Mouse (Mus musculus): Measurements from ENCODE around the gene Pa2g4. TPM values are rescaled to one million over a fixed set of nuclear protein-coding genes. Genes with fewer than 3 reads are reported as not detected.
"Not testable (repeated sequence)": the region's sequence is repeated elsewhere in the genome, so short reads cannot be mapped to it uniquely, and the experiment has no call there.

The Pa2g4 gene
- polyA plus RNA-seq, 1 experiment from 2014 or later: 267 TPM

- Histone ChIP-seq H3K27me3 (ENCODE audit: low read depth, poor library complexity, severe bottlenecking) (no peaks in the 10 kb centered on the region), H3K4me1 (peaks cover 22% of the 10 kb centered on the region), H3K4me3 (peak overlapping the region; percentile 84; the same call in 1 of the 2 replicates), H3K27ac (no peak overlapping the region), H3K9me3 (replicated peaks) (no peaks in the 10 kb centered on the region), H3K36me3 (peaks cover 56% of the 10 kb centered on the region)
- WGBS: 93% methylated on average over 6 of the region's 6 CpGs
- DNase-seq (ENCODE audit: low spot score): no peak
Measured at GRCm38 (mm10) chr10:128563544-128563943, 2.2 kb downstream of the Pa2g4 start.

- H3K36me3 ChIP-seq: peaks cover 56% of the 10 kb centered on the region
- no peaks in the 10 kb centered on the region for H3K4me1 ChIP-seq
- H3K9me3 ChIP-seq (replicated peaks): no peaks in the 10 kb centered on the region
- H3K4me3 ChIP-seq: no peak overlapping the region
- no peak overlapping the region for H3K27ac ChIP-seq
- WGBS: 78% methylated on average over 6 of the region's 6 CpGs
- DNase-seq (ENCODE audit: low spot score): no peak
- no peaks in the 10 kb centered on the region for H3K27me3 ChIP-seq (ENCODE audit: low read depth, poor library complexity, severe bottlenecking)
Measured at GRCm38 (mm10) chr10:128556963-128557362, 8.8 kb downstream of the Pa2g4 start.

- H3K36me3 ChIP-seq: peaks cover 49% of the 10 kb centered on the region
- H3K27me3 ChIP-seq (ENCODE audit: low read depth, poor library complexity, severe bottlenecking): no peaks in the 10 kb centered on the region
- H3K27ac ChIP-seq: no peak overlapping the region
- DNase-seq (ENCODE audit: low spot score): no peak
- H3K9me3 ChIP-seq (replicated peaks): no peaks in the 10 kb centered on the region
- no peak overlapping the region for H3K4me3 ChIP-seq
- H3K4me1 ChIP-seq: no peaks in the 10 kb centered on the region
Measured at GRCm38 (mm10) chr10:128556286-128556685, 9.5 kb downstream of the Pa2g4 start.

DNA sequence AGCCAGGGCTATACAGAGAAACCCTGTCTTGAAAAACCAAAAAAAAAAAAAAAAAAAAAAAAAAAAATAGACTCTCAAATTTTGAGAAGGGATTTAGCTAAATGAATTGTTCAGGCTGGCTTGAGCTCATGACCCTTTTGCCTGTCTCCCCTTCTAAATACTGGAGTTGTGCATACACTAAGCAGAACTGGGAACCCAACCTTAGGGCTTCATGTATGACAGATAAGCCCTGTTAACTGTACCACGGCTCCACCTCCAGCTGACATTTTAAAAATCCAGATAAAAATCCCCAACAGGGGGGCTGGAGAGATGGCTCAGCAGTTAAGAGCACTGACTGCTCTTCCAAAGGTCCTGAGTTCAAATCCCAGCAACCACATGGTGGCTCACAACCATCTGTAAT is 10.2 kb downstream of the Pa2g4 start:
- peaks cover 42% of the 10 kb centered on the region for H3K36me3 ChIP-seq
- H3K9me3 ChIP-seq (replicated peaks); DNase-seq (ENCODE audit: low spot score); H3K4me3 ChIP-seq; H3K4me1 ChIP-seq; H3K27ac ChIP-seq; H3K27me3 ChIP-seq (ENCODE audit: low read depth, poor library complexity, severe bottlenecking): not testable (repeated sequence)
- 94% methylated on average over 1 of the region's 1 CpGs for WGBS

DNA sequence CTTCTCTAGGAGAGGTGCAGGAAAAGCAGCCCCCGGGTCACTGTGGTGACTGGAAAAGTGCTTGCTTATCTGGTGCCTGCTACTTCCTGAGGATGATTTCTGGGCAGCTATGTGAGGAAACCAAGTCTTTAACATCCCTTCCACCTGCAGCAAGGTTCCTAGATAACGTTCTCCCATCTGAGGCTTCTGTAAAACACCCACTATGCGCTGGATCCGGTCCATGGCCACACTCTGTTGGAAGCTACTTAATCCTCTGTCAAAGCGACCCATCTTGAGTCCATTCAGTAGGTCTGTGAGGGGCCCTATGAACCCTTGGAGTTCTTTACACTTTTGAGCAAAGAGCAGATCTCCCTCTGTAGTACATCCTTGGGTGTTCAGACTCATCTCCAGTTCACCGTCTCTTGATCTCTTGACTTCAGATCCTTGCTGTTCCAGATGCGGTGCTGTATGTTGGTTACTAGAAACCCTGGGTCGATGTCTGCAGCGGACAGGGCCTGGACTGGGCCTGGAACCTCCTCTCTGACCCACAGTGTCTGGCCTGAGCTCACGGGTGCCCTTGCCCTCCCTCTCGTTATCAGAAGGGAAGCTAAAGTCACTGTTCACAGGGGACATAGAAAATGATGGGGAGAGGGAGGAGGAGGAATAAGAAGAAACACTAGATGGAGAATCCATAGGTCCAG is 15.5 kb downstream of the Pa2g4 start:
- H3K9me3 ChIP-seq (replicated peaks); H3K27ac ChIP-seq; H3K4me3 ChIP-seq; DNase-seq (ENCODE audit: low spot score); H3K27me3 ChIP-seq (ENCODE audit: low read depth, poor library complexity, severe bottlenecking): not testable (repeated sequence)
- WGBS: 88% methylated on average over 11 of the region's 11 CpGs
- H3K36me3 ChIP-seq: peaks cover 16% of the 10 kb centered on the region
- H3K4me1 ChIP-seq: peaks cover 19% of the 10 kb centered on the region

DNA sequence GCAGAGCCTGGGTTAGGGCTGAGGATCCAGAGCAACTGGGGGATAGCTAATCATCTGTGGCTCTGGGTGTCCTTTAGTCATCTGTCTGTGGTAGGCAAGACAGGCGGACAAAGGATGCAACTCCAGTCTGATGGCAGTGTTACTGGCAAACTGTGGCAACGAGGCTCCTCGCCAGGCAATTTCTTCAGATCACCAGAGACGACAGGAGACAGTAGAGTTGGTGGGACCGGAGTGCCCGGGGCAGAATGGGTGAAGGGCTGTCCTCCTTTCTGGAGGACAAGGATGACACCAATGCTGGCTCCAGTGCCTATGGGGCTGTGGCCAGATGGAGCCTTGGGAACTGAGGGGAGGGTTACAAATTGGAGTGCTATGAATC is 16.1 kb downstream of the Pa2g4 start:
- Histone ChIP-seq H3K4me1 (peaks cover 19% of the 10 kb centered on the region), H3K27ac (peak overlapping the region; percentile 39; the same call in 1 of the 2 replicates), H3K36me3 (peaks cover 22% of the 10 kb centered on the region), H3K4me3 (peak overlapping the region; percentile 83; the same call in 1 of the 2 replicates)
- H3K9me3 ChIP-seq (replicated peaks); DNase-seq (ENCODE audit: low spot score); H3K27me3 ChIP-seq (ENCODE audit: low read depth, poor library complexity, severe bottlenecking): not testable (repeated sequence)
- 74% methylated on average over 6 of the region's 6 CpGs for WGBS

DNA sequence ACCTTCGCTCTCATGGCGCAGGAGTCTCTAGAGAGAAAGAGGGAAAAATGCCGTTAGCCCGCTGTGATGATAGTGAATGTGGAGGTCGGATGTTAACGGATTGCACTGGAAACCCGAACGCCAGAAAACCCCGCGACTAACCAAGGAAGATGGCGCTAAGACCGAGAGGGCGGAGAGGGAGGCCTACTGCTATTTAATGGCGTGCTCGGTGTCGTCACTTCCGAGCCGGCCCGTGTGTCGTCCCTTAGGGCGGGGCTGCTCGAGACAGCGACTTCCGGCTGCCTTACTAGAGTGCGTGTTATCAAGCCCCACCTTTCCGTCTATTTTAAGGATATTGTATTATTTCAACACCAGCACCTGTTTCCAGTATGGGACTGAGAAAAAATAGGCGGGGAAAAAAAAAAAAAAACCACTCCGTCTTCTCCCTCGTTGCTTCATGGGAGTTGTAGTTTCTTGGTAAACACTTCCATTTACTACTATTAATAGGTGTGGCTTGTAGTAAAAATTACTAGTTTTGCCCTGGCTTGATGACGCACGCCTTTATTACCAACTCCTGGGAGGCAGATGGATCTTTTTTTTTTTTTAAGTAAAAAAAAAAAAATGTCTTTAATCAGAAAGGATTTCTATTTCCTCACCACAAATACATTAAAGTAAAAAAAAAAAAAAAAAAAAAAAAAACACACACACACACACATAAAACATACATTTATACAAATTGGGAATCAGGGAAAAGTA is 16.7 kb downstream of the Pa2g4 start, which contains the start of gene Rpl41:
Rpl41 (minus strand) TSS at position 359 of the 735 bp plus-strand sequence.
- Histone ChIP-seq H3K36me3 (peaks cover 28% of the 10 kb centered on the region), H3K9me3 (replicated peaks) (no peaks in the 10 kb centered on the region), H3K4me1 (peaks cover 25% of the 10 kb centered on the region), H3K27ac (peak within 1 kb of the TSS; percentile 98), H3K27me3 (ENCODE audit: low read depth, poor library complexity, severe bottlenecking) (no peaks in the 10 kb centered on the region), H3K4me3 (peak within 1 kb of the TSS; percentile 83)
- under 1% methylated on average over 31 of the region's 31 CpGs for WGBS
- peak; percentile 97 for DNase-seq (ENCODE audit: low spot score)

GRCm38 (mm10) chr10:128548051-128548791 is 17.6 kb downstream of the Pa2g4 start:
- Histone ChIP-seq H3K4me1 (peaks cover 26% of the 10 kb centered on the region), H3K36me3 (peaks cover 37% of the 10 kb centered on the region), H3K27ac (peak overlapping the region; percentile 98), H3K4me3 (peak overlapping the region; percentile 83)
- not testable (repeated sequence) for H3K9me3 ChIP-seq (replicated peaks); H3K27me3 ChIP-seq (ENCODE audit: low read depth, poor library complexity, severe bottlenecking); DNase-seq (ENCODE audit: low spot score)
- under 1% methylated on average over 23 of the region's 30 CpGs for WGBS

DNA sequence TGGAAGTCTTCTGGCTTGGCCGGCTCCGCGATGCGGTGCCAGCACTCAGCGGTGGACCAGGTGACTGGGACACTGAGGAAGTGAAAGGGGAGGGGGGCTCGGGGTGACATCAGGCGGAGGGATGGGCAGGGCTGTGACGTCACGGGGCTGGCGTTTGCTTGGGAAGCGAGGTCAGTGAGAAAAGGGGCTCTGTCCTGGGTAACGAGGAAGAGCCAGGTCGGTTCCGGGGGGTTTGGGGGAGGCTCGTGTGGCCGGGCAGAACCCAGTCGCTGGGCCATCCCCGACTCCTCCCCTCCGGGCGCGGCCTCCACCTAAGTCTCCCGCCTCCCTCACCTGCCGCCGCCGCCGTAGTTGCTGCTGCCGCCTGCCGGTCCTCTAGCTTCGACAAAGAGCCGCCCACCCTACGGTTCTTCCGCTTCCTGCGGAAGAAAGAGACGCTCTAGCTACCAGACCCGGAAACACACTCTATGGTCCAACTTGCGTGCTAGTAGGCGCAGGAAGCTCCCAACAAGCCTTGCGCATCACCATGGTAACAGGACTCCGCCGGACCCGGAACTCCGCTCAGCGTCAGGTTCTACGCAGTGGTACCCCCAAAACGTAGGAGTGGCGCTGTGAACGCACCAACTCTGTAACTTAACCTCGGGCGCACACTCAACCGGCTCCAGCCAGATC is 18.3 kb downstream of the Pa2g4 start, which contains the start of gene Zc3h10:
Zc3h10 (minus strand) TSS at position 414 of the 672 bp plus-strand sequence.
- Histone ChIP-seq H3K4me1 (peaks cover 26% of the 10 kb centered on the region), H3K36me3 (peaks cover 44% of the 10 kb centered on the region), H3K9me3 (replicated peaks) (no peaks in the 10 kb centered on the region), H3K4me3 (peak within 1 kb of the TSS; percentile 83), H3K27me3 (ENCODE audit: low read depth, poor library complexity, severe bottlenecking) (no peaks in the 10 kb centered on the region), H3K27ac (peak within 1 kb of the TSS; percentile 98)
- DNase-seq (ENCODE audit: low spot score): peak; percentile 93
- 0% methylated on average over 50 of the region's 50 CpGs for WGBS

GRCm38 (mm10) chr10:128546787-128547186 is 19.0 kb downstream of the Pa2g4 start:
- whole genome bisulfite sequencing: 32% methylated on average over 7 of the region's 7 CpGs
- Histone ChIP-seq H3K27me3 (ENCODE audit: low read depth, poor library complexity, severe bottlenecking) (no peaks in the 10 kb centered on the region), H3K4me3 (peak overlapping the region; percentile 83), H3K27ac (peak overlapping the region; percentile 91), H3K4me1 (peaks cover 26% of the 10 kb centered on the region), H3K36me3 (peaks cover 51% of the 10 kb centered on the region), H3K9me3 (replicated peaks) (no peaks in the 10 kb centered on the region)
- no peak for DNase-seq (ENCODE audit: low spot score)

DNA sequence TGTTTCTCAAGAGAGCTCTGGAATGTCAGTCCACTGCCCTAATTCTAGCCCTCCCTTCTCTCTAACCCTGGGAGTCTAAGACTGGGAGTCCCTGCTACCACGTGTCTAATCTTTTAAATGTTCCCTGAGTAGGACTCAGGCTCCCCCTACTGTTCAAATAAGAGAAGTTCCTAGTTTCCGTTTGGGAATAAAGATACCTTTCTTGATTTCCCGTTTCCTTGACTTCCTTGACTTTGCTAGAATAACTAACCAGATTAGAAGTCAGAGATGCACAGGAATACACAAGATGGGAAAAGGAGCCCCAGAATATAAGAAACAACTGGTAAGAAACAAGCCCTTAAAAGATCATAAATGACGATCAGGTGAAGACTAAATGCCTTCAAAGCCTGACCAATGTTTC is 19.4 kb downstream of the Pa2g4 start:
- Histone ChIP-seq H3K36me3 (peaks cover 55% of the 10 kb centered on the region), H3K9me3 (replicated peaks) (no peaks in the 10 kb centered on the region), H3K27me3 (ENCODE audit: low read depth, poor library complexity, severe bottlenecking) (no peaks in the 10 kb centered on the region), H3K4me1 (peaks cover 26% of the 10 kb centered on the region), H3K4me3 (peak overlapping the region; percentile 83), H3K27ac (no peak overlapping the region)
- no peak for DNase-seq (ENCODE audit: low spot score)
- 15% methylated on average over 4 of the region's 4 CpGs for WGBS

- Histone ChIP-seq H3K36me3 (peaks cover 60% of the 10 kb centered on the region), H3K4me1 (peaks cover 26% of the 10 kb centered on the region), H3K27ac (no peak overlapping the region), H3K4me3 (peak overlapping the region; percentile 83; the same call in 1 of the 2 replicates), H3K9me3 (replicated peaks) (no peaks in the 10 kb centered on the region), H3K27me3 (ENCODE audit: low read depth, poor library complexity, severe bottlenecking) (no peaks in the 10 kb centered on the region)
- no peak for DNase-seq (ENCODE audit: low spot score)
- WGBS: 85% methylated on average over 3 of the region's 3 CpGs
Measured at GRCm38 (mm10) chr10:128545570-128545898, 20.3 kb downstream of the Pa2g4 start.
